Mouse (Mus musculus): ENCODE measurements around the gene Mblac1.

DNA sequence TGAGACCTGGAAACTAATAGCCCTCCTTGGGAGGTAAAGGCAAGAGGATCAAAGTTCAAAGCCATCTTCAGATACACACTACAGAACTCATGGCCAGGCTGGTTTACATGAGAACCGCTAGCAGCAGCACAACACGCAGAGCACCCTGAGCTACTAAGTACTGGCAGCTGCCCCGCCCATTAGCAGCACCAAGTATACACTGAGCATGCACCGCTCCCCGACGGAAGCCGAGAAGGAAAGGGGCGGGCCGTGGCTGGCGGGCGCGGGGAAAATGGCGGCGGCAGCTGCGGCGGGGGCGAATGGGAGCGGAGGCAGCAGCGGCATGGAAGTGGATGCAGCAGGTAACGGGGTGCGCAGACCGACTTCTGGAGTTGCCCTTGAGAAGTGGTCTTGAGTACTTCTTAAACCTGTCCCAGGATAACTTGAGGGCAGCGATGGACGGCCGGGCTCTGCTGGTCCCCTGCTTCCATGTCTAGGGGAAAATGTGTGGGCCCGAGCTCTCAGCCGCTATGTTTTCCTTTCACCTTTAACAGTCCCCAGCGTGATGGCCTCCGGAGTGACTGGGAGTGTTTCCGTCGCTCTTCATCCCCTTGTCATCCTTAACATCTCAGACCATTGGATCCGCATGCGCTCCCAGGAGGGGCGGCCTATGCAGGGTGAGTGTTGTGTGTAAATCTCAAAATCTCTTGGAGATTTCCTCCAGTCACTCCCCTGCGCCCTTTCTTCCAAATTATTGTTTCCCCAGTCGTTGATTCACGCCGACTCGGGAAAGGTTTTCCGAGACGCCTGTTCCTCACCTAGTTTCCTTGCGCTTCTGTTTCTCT is 33.1 kb upstream of the Mblac1 start, which contains the start of gene Cops6:
- TF ChIP-seq CTCF (IDR thresholded peaks at IDR 0.05; ENCODE audit: low read depth, low read length): no peak
- TF ChIP-seq POLR2A (IDR thresholded peaks at IDR 0.05; ENCODE audit: borderline replicate concordance, low read depth, low read length): no peak

Data from bone marrow macrophage, adult 2 months (primary cell).